Mouse (Mus musculus) neural tube, embryonic 12.5 days (tissue): ENCODE data around the gene Actb. TPM values are rescaled to one million over a fixed set of nuclear protein-coding genes. Genes with fewer than 3 reads are reported as not detected.

Source experiments
- ATAC-seq: fragments of 200-750 bp; cut with Nextera tagmentation; 2 replicates; pipeline ENCODE4 v1.8.0; 2017; ENCODE audit warnings: low read depth, mild to moderate bottlenecking, moderate TSS enrichment, moderate library complexity; ENCODE audit not compliant: low FRiP score
- H3K27ac ChIP-seq: fragments of 300-500 bp; sonication (generic); 2 replicates; pipeline ENCODE4 v1.5.1; 2016
- H3K27me3 ChIP-seq: fragments of 300-500 bp; sonication (generic); replicated peaks from 2 replicates; pipeline ENCODE4 v1.6.1; 2016; ENCODE audit warnings: mild to moderate bottlenecking
- H3K36me3 ChIP-seq: fragments of 300-500 bp; sonication (generic); 2 replicates; pipeline ENCODE4 v1.6.1; 2016; ENCODE audit warnings: mild to moderate bottlenecking
- H3K4me1 ChIP-seq: fragments of 300-500 bp; sonication (generic); 2 replicates; pipeline ENCODE4 v1.6.1; 2016
- H3K4me2 ChIP-seq: fragments of 300-500 bp; sonication (generic); replicated peaks from 2 replicates; pipeline ENCODE4 v1.6.1; 2016; ENCODE audit warnings: mild to moderate bottlenecking
- H3K4me3 ChIP-seq: fragments of 300-500 bp; sonication (generic); 2 replicates; pipeline ENCODE4 v1.5.1; 2016
- H3K9ac ChIP-seq: fragments of 300-500 bp; sonication (generic); 2 replicates; pipeline ENCODE4 v1.6.1; 2016; ENCODE audit warnings: mild to moderate bottlenecking
- H3K9me3 ChIP-seq: fragments of 300-500 bp; sonication (generic); 2 replicates; pipeline ENCODE4 v1.6.1; 2016; ENCODE audit warnings: mild to moderate bottlenecking
- WGBS: fragments of 180-500 bp; shearing (Covaris S2); methylation state at CpG from one replicate; pipeline ENCODE4 v1.1.7; 2016; 5-methylcytosine and 5-hydroxymethylcytosine counted together
- polyA plus RNA-seq: library from polyadenylated mRNA; unstranded; fragments of >200 nt; fragmentation: Nextera tagmentation; extraction: Ambion mirVana; gene quantifications from 2 replicates; pipeline ENCODE4 v1.2.1, GENCODE M21; 2016

The Actb gene
- polyA plus RNA-seq, 1 experiment from 2014 or later = 13,231 TPM

DNA sequence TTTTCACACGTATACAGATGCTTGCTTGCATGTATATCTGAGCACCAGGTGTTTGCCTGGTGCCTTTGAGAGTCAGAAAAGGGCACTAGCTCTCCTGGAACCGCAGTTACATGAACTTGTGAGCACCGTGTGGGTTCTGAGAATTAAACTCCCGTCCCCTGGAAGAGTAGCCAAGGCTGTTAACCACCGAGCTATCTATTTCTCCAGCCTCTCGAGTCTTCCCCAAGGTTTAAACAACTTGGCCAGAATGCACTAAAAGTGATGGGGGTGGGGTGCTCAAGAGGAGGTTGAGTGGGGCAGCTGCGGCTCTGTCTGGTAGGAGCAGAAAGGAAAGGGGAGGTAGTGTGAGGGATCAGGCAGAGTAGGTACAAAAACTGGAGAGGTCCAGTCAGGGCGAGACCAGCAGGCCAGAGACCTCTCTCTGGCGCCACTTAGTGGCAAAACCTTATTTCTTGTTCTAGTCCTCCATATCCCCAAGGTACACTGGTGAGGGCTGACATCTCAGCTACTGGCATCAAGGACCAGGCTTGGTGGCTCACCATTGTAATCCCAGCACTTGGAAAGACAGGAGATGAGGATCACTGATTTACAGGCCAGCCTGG lies 25.6 kb upstream of the Actb start:
- H3K27ac ChIP-seq = no peak overlapping the region
- H3K36me3 ChIP-seq = no peaks in the 10 kb centered on the region
- peaks cover 3% of the 10 kb centered on the region; the same call in 1 of the 2 replicates for H3K27me3 ChIP-seq
- no peak overlapping the region for H3K4me3 ChIP-seq
- WGBS = 30% methylated on average over 9 of the region's 9 CpGs
- H3K4me2 ChIP-seq = no peak overlapping the region
- H3K9ac ChIP-seq = no peak overlapping the region
- peaks cover 11% of the 10 kb centered on the region for H3K4me1 ChIP-seq
- H3K9me3 ChIP-seq = no peaks in the 10 kb centered on the region
- 0 out of 2 replicates have a peak, but pooled peaks have one; percentile 8 for ATAC-seq

DNA sequence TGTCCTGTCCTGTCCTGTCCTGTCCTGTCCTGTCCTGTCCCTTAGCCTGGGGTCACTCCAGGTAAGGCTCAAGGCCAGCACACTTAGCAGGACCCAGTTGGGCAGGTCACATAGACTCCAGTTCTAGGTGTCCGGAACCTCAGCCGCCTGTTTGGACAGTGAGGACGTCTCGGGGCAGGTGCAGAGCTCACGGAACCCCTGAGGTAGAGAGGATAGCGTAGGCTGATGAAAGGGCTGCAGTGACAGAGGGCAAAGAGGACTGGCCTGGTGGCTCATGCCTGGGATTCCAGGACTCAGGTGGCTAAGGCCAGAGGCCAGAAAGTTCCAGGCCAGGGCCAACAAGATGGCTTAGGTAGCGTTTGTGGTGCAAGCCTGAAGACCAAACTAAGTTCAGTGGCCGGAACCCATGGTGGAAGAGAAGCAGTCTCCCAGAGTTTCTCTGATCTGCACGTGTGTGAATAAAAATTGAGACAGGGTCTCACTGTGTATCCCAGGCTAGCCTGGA lies 24.7 kb upstream of the Actb start:
- Histone ChIP-seq H3K4me3 (no peak overlapping the region), H3K4me1 (peaks cover 15% of the 10 kb centered on the region), H3K27me3 (peaks cover 3% of the 10 kb centered on the region; the same call in 1 of the 2 replicates), H3K9me3 (no peaks in the 10 kb centered on the region), H3K36me3 (no peaks in the 10 kb centered on the region), H3K4me2 (no peak overlapping the region), H3K27ac (no peak overlapping the region), H3K9ac (no peak overlapping the region)
- no peak for ATAC-seq
- 92% methylated on average over 9 of the region's 9 CpGs for WGBS

DNA sequence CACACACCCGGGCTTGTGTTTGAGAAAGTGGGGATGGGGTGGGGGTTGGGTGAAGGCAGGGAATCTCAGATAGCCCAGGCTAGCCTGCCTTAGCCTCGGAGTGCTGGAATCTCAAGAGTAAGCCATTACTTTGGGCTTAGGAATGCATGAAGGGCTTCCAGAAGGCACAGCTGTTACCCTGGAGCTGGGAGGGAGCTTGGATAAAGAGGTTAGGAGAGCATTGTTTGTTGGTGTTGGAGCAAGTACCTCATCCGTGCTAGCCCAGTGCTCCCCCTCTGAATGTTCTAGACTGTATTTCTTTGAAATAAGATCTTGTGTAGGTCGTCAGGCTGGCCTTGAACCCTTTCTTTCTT lies 22.8 kb upstream of the Actb start:
- Histone ChIP-seq H3K4me1 (peaks cover 18% of the 10 kb centered on the region), H3K27me3 (peaks cover 3% of the 10 kb centered on the region; the same call in 1 of the 2 replicates), H3K36me3 (no peaks in the 10 kb centered on the region), H3K4me2 (peak overlapping the region; percentile 64), H3K9me3 (no peaks in the 10 kb centered on the region), H3K27ac (no peak overlapping the region), H3K9ac (peak overlapping the region; percentile 61), H3K4me3 (peak overlapping the region; percentile 39)
- no peak for ATAC-seq
- WGBS = 22% methylated on average over 4 of the region's 4 CpGs

DNA sequence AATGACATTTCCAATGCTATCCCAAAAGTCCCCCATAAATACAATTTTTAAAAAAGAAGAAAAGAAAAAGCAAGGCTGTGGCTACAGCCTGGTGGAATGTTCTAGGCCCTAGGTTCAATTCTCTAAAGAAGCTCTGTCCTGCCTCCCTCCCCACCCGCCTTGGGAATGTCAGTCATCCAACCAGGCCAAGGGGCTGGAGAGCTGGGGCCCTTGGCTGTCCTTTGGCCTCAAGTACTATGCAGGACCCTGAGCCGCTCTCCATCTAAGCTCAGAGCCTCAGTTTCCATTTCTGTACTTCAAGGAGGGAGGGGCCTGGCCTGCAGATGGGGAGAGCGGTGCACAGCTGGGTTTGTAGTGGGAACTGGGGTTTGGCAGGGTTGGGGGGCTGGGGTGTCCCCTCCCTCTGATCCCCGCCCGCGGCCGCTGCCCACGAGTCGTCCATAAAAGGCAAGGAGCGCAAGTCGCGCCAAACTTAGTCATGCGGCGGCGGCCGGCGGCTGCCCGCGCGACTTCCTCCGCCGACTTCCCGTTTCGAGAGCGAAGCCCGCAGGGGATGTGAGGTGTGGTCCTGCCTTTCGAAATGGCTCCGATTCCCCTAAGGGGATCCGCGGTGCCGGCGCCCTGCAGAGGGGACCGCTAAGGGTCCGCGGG lies 22.3 kb upstream of the Actb start:
- H3K27me3 ChIP-seq = peaks cover 3% of the 10 kb centered on the region; the same call in 1 of the 2 replicates
- H3K27ac ChIP-seq = no peak overlapping the region
- no peaks in the 10 kb centered on the region for H3K36me3 ChIP-seq
- peaks cover 18% of the 10 kb centered on the region for H3K4me1 ChIP-seq
- H3K9me3 ChIP-seq = no peaks in the 10 kb centered on the region
- H3K4me2 ChIP-seq = peak overlapping the region; percentile 64
- peak overlapping the region; percentile 39 for H3K4me3 ChIP-seq
- ATAC-seq = no peak
- WGBS = 4% methylated on average over 35 of the region's 35 CpGs
- peak overlapping the region; percentile 61 for H3K9ac ChIP-seq

DNA sequence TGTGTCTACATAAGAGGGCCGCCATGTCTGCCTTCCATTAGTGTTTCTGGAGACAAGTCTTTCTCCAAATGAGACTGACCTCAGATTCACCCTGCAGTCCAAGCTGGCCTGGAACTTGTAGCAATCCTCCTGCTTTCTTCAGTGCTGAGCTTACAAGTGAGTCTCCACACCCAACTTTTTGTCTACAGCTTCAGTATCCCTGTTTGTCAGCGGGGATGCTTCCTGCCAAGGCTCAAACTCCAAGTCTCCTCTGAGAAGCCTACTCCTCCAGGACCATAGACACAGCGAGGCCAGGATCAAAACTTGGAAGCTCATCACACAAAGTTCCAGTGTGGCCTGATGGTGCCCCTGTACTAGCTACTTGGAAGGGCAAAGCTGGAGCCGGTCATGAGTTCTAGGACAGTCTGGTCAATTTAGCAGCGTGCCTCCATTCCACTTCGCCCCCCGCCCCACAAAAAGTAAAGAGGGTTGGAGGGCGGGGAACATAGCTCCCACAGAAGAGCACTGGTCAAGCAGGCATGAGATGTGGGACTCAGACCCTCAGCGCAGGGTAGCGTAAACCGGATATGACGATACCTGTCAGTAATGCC lies 20.9 kb upstream of the Actb start:
- no peak overlapping the region for H3K4me2 ChIP-seq
- H3K4me3 ChIP-seq = no peak overlapping the region
- H3K4me1 ChIP-seq = peaks cover 18% of the 10 kb centered on the region
- 93% methylated on average over 12 of the region's 12 CpGs for WGBS
- no peak overlapping the region for H3K27ac ChIP-seq
- H3K27me3 ChIP-seq = peaks cover 3% of the 10 kb centered on the region; the same call in 1 of the 2 replicates
- no peak overlapping the region for H3K9ac ChIP-seq
- ATAC-seq = no peak
- H3K36me3 ChIP-seq = no peaks in the 10 kb centered on the region
- H3K9me3 ChIP-seq = no peaks in the 10 kb centered on the region

DNA sequence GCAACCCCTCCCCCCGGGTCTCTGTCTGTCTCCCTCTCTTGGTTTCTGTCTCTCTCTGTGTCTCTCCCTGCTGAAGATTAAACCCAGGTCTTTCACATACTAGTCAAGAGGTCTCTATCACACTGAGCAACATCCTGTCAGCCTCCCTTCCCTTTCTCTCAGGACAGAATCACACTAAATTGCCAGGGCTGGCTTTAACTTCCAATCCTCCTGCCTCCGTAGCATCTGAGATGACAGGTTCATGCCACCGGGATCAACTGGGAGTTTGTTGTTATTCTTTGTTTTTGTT lies 20.3 kb upstream of the Actb start:
- Histone ChIP-seq H3K9ac (no peak overlapping the region), H3K4me2 (no peak overlapping the region), H3K4me1 (peaks cover 15% of the 10 kb centered on the region), H3K4me3 (no peak overlapping the region), H3K36me3 (no peaks in the 10 kb centered on the region), H3K9me3 (no peaks in the 10 kb centered on the region), H3K27ac (no peak overlapping the region), H3K27me3 (peaks cover 3% of the 10 kb centered on the region; the same call in 1 of the 2 replicates)
- no peak for ATAC-seq
- 53% methylated on average over 3 of the region's 3 CpGs for WGBS

DNA sequence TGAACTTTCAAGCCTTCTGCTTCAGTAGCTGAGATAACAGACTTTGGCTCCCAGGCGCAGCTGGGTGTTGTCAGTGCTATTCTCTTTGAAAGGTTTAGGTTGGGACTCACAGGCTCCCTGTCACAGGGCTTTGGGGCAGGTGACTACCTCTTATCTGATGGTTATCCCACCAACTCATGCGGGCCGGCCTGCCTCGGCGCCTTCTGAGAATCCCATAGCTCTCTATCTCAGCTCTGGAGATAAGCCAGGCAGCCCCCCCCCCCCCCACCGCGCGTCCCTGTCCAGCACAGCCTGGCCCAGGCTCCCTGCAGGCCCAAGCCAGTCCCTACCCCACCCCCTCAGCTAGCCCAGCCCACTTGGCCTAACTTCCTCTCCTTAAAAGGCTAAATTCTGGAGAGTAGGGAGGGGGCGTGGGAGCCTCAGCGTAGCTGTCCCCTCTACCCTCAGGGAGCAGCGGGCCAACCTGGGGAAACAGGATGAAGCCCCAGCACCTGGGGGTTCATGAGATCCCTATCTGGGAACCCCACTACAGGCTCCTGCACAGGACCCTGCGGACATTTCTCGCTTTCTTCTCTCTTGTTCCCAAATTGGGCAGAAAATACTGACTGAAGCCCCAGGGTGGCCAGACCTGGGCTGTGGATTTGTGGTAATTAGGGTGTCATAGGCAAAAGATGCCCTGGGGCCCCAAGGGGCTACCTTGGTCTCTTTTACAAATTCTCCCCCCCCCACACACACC lies 19.8 kb upstream of the Actb start:
- Histone ChIP-seq H3K4me3 (no peak overlapping the region), H3K36me3 (no peaks in the 10 kb centered on the region), H3K9ac (no peak overlapping the region), H3K9me3 (no peaks in the 10 kb centered on the region), H3K27ac (no peak overlapping the region), H3K27me3 (peaks cover 3% of the 10 kb centered on the region; the same call in 1 of the 2 replicates), H3K4me2 (0 out of 2 replicates have a peak overlapping the region, but pooled peaks have one; percentile 4), H3K4me1 (peaks cover 15% of the 10 kb centered on the region)
- ATAC-seq = no peak
- 21% methylated on average over 13 of the region's 13 CpGs for WGBS

DNA sequence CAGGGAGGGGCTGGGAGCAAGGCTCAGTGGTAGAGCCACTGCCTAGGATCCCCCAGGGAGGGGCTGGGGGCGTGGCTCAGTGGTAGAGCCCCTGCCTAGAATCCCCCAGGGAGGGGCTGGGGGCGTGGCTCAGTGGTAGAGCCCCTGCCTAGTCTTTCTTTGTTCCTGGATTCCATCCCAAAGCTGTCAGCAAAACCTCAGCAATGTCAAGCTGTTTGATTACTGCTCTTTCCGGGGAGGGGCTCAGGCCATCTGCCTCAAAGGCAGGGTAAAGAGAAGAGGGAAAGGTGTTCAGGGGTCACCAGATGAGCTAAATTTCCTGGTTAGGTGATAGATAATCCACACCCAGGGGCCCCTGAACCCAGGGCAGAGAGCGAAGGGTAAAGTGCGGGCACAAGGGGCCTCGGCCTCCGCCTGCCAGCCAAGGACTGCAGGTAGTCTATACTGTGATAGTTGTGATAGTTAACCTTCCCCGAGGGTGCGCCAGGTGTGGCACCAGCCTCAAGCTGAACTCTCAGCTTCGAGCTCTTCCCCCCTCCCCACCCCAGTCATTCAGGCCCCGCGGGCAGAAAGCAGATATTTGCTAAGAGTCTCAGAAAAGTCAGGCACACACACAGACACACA lies 17.9 kb upstream of the Actb start:
- no peaks in the 10 kb centered on the region for H3K36me3 ChIP-seq
- no peak for ATAC-seq
- 80% methylated on average over 12 of the region's 12 CpGs for WGBS
- no peaks in the 10 kb centered on the region for H3K9me3 ChIP-seq
- peaks cover 15% of the 10 kb centered on the region for H3K4me1 ChIP-seq
- H3K4me2 ChIP-seq = no peak overlapping the region
- no peak overlapping the region for H3K9ac ChIP-seq
- H3K27me3 ChIP-seq = peaks cover 3% of the 10 kb centered on the region; the same call in 1 of the 2 replicates
- no peak overlapping the region for H3K27ac ChIP-seq
- H3K4me3 ChIP-seq = no peak overlapping the region

DNA sequence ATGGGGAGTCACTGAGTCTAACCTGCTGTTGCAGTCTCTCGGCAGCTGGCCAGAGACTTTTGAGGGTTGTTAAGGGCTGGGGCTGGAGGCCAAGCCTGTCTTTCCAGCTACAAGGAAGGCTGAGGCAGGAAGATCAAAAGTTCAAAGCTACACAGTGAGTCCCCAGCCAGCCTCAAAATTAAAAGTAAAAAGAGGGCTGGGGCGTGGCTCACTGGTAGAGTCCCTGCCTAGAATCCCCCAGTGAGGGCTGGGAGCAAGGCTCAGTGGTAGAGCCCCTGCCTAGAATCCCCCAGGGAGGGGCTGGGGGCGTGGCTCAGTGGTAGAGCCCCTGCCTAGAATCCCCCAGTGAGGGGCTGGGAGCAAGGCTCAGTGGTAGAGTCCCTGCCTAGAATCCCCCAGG lies 17.2 kb upstream of the Actb start:
- Histone ChIP-seq H3K9ac (no peak overlapping the region), H3K9me3 (no peaks in the 10 kb centered on the region), H3K27me3 (peaks cover 2% of the 10 kb centered on the region; the same call in 1 of the 2 replicates), H3K27ac (no peak overlapping the region), H3K4me3 (no peak overlapping the region), H3K36me3 (no peaks in the 10 kb centered on the region), H3K4me1 (peaks cover 9% of the 10 kb centered on the region), H3K4me2 (no peak overlapping the region)
- 80% methylated on average over 3 of the region's 3 CpGs for WGBS
- ATAC-seq = no peak

DNA sequence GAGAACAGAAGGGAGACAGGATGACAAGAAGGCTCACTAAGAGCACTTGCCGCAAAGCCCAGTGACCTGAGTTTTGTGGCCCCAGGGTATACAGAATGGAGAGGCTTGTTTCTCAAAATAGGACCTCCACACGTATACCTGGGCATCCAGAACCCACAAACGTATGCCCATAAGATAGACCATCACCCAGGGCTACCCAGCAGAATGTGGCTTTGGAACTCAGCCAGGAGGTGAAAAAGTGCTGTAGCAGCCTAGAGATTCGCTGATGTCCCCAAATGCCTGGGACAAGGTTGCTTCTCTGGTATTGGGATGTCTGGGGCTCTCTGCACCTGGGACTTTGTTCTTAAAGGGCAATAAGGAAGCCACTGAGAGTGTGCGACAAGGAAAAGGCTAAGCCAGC lies 15.7 kb upstream of the Actb start:
- H3K27me3 ChIP-seq = no peaks in the 10 kb centered on the region
- H3K4me1 ChIP-seq = peaks cover 7% of the 10 kb centered on the region; the same call in 1 of the 2 replicates
- WGBS = 89% methylated on average over 5 of the region's 5 CpGs
- ATAC-seq = no peak
- no peaks in the 10 kb centered on the region for H3K9me3 ChIP-seq
- no peak overlapping the region for H3K4me3 ChIP-seq
- no peak overlapping the region for H3K9ac ChIP-seq
- no peak overlapping the region for H3K27ac ChIP-seq
- H3K4me2 ChIP-seq = no peak overlapping the region
- no peaks in the 10 kb centered on the region for H3K36me3 ChIP-seq

DNA sequence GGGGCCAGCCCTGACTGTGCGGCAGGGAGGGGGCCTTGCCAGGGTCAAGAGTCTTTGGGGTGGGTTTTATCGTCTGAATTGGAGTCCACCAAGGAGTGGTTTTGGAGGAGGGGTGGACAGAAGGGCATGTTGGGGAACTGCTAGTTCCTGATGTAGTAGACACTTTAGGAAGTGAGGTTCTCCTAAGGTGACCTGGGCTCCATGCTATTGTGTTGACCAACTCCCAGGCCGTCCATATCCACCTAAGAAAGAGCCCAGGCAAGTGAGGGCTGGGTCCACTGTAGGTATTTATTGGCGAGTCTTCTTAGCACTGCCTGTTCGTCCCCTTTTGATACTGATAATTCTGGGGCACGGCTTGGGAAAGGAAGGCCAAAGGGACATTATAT lies 14.5 kb upstream of the Actb start:
- no peak for ATAC-seq
- Histone ChIP-seq H3K4me1 (peaks cover 2% of the 10 kb centered on the region; the same call in 1 of the 2 replicates), H3K9ac (no peak overlapping the region), H3K9me3 (no peaks in the 10 kb centered on the region), H3K27ac (no peak overlapping the region), H3K4me3 (no peak overlapping the region), H3K27me3 (no peaks in the 10 kb centered on the region), H3K36me3 (no peaks in the 10 kb centered on the region), H3K4me2 (no peak overlapping the region)
- WGBS = 85% methylated on average over 6 of the region's 6 CpGs
